Mouse (Mus musculus) intestine, postnatal 0 days (tissue): ENCODE data around the gene Mrps35. TPM values are rescaled to one million over a fixed set of nuclear protein-coding genes. Genes with fewer than 3 reads are reported as not detected.

Experiments used
- ATAC-seq: fragments of 200-750 bp; cut with Nextera tagmentation; 2 replicates; pipeline ENCODE4 v1.8.0; 2017; ENCODE audit warnings: mild to moderate bottlenecking, moderate TSS enrichment, moderate library complexity
- H3K27ac ChIP-seq: fragments of 300-500 bp; sonication (generic); 2 replicates; pipeline ENCODE4 v1.5.1; 2014; ENCODE audit warnings: mild to moderate bottlenecking, low read depth, low read length, moderate library complexity
- H3K27me3 ChIP-seq: fragments of 300-500 bp; sonication (generic); replicated peaks from 2 replicates; pipeline ENCODE4 v1.6.1; 2014; ENCODE audit warnings: low read length, mixed read lengths; ENCODE audit not compliant: control insufficient read depth, insufficient read depth
- H3K36me3 ChIP-seq: fragments of 300-500 bp; sonication (generic); 2 replicates; pipeline ENCODE4 v1.6.1; 2014; ENCODE audit warnings: mild to moderate bottlenecking, moderate library complexity; ENCODE audit not compliant: control insufficient read depth, insufficient read depth
- H3K4me1 ChIP-seq: fragments of 300-500 bp; sonication (generic); replicated peaks from 2 replicates; pipeline ENCODE4 v1.6.1; 2014; ENCODE audit warnings: antibody characterized with exemption, low read length, mixed read lengths; ENCODE audit not compliant: control insufficient read depth, insufficient read depth
- H3K4me2 ChIP-seq: fragments of 300-500 bp; sonication (generic); replicated peaks from 2 replicates; pipeline ENCODE4 v1.6.1; 2014; ENCODE audit warnings: low read depth, mild to moderate bottlenecking, moderate library complexity
- H3K4me3 ChIP-seq: fragments of 300-500 bp; sonication (generic); 2 replicates; pipeline ENCODE4 v1.5.1; 2014; ENCODE audit warnings: low read depth, low read length
- H3K9ac ChIP-seq: fragments of 300-500 bp; sonication (generic); 2 replicates; pipeline ENCODE4 v1.6.1; 2014; ENCODE audit warnings: mild to moderate bottlenecking, low read depth, low read length
- H3K9me3 ChIP-seq: fragments of 300-500 bp; sonication (generic); 2 replicates; pipeline ENCODE4 v1.6.1; 2016; ENCODE audit warnings: mixed run types; ENCODE audit not compliant: control insufficient read depth
- CTCF ChIP-seq: sonication (generic); IDR thresholded peaks from 2 replicates; pipeline ENCODE4 v1.5.1; 2016; ENCODE audit warnings: low read depth, mild to moderate bottlenecking, control low read depth, antibody characterized with exemption, moderate library complexity
- WGBS: fragments of 180-500 bp; shearing (Covaris S2); extraction: QIAGEN DNeasy Blood & Tissue Kit; methylation state at CpG from one replicate; pipeline ENCODE4 v1.1.7; 2014; 5-methylcytosine and 5-hydroxymethylcytosine counted together
- polyA plus RNA-seq: library from polyadenylated mRNA; unstranded; fragments of >200 nt; fragmentation: Nextera tagmentation; extraction: Ambion mirVana; gene quantifications from 2 replicates; pipeline ENCODE4 v1.2.1, GENCODE M21; 2015

Mrps35 gene
- polyA plus RNA-seq, 1 experiment from 2014 or later: 97.3 TPM

- no peak for ATAC-seq
- Histone ChIP-seq H3K9ac (no peak overlapping the region), H3K4me2 (no peak overlapping the region), H3K9me3 (no peaks in the 10 kb centered on the region), H3K27ac (no peak overlapping the region), H3K27me3 (no peaks in the 10 kb centered on the region), H3K4me1 (no peaks in the 10 kb centered on the region), H3K4me3 (no peak overlapping the region), H3K36me3 (peaks cover 56% of the 10 kb centered on the region)
- TF ChIP-seq CTCF: no peak
Measured at GRCm38 (mm10) chr6:147023568-147023967, 19.0 kb upstream of the Mrps35 start.

GRCm38 (mm10) chr6:147024761-147025160 lies 17.8 kb upstream of the Mrps35 start:
- no peak for TF ChIP-seq CTCF
- Histone ChIP-seq H3K27ac (no peak overlapping the region), H3K36me3 (peaks cover 50% of the 10 kb centered on the region), H3K27me3 (no peaks in the 10 kb centered on the region), H3K4me1 (no peaks in the 10 kb centered on the region), H3K4me3 (no peak overlapping the region), H3K9ac (no peak overlapping the region), H3K4me2 (no peak overlapping the region), H3K9me3 (no peaks in the 10 kb centered on the region)
- ATAC-seq: no peak
- WGBS: 45% methylated on average over 3 of the region's 3 CpGs

- no peaks in the 10 kb centered on the region for H3K9me3 ChIP-seq
- 95% methylated on average over 2 of the region's 2 CpGs for WGBS
- TF ChIP-seq CTCF: no peak
- H3K27ac ChIP-seq: no peak overlapping the region
- no peaks in the 10 kb centered on the region for H3K27me3 ChIP-seq
- H3K9ac ChIP-seq: no peak overlapping the region
- no peak overlapping the region for H3K4me2 ChIP-seq
- no peak for ATAC-seq
- H3K4me1 ChIP-seq: no peaks in the 10 kb centered on the region
- peaks cover 55% of the 10 kb centered on the region for H3K36me3 ChIP-seq
- H3K4me3 ChIP-seq: no peak overlapping the region
Measured at GRCm38 (mm10) chr6:147028396-147028795, 14.2 kb upstream of the Mrps35 start.

- H3K27ac ChIP-seq: no peak overlapping the region
- no peak overlapping the region for H3K4me3 ChIP-seq
- no peak for ATAC-seq
- no peak overlapping the region for H3K9ac ChIP-seq
- H3K4me1 ChIP-seq: no peaks in the 10 kb centered on the region
- no peak for TF ChIP-seq CTCF
- peaks cover 49% of the 10 kb centered on the region for H3K36me3 ChIP-seq
- no peaks in the 10 kb centered on the region for H3K27me3 ChIP-seq
- H3K4me2 ChIP-seq: no peak overlapping the region
- no peaks in the 10 kb centered on the region for H3K9me3 ChIP-seq
- WGBS: 90% methylated on average over 9 of the region's 9 CpGs
Measured at GRCm38 (mm10) chr6:147029591-147029990, 13.0 kb upstream of the Mrps35 start.

- Histone ChIP-seq H3K4me3 (no peak overlapping the region), H3K9ac (no peak overlapping the region), H3K36me3 (peaks cover 48% of the 10 kb centered on the region), H3K4me1 (no peaks in the 10 kb centered on the region), H3K4me2 (no peak overlapping the region), H3K9me3 (no peaks in the 10 kb centered on the region), H3K27me3 (no peaks in the 10 kb centered on the region), H3K27ac (no peak overlapping the region)
- ATAC-seq: no peak
- WGBS: 88% methylated on average over 15 of the region's 15 CpGs
- no peak for TF ChIP-seq CTCF
Measured at GRCm38 (mm10) chr6:147030096-147030885, 12.3 kb upstream of the Mrps35 start.

GRCm38 (mm10) chr6:147032303-147032925 lies 10.2 kb upstream of the Mrps35 start, which contains the start of gene Rep15:
Rep15 (plus strand) TSS chr6:147032584.
- Histone ChIP-seq H3K27ac (no peak within 1 kb of the TSS), H3K4me2 (no peak within 1 kb of the TSS; the same call in 1 of the 2 replicates), H3K27me3 (no peaks in the 10 kb centered on the region), H3K36me3 (peaks cover 38% of the 10 kb centered on the region), H3K4me3 (no peak within 1 kb of the TSS), H3K9ac (no peak within 1 kb of the TSS), H3K9me3 (no peaks in the 10 kb centered on the region), H3K4me1 (no peaks in the 10 kb centered on the region)
- ATAC-seq: no peak
- 62% methylated on average over 13 of the region's 13 CpGs for WGBS
- no peak for TF ChIP-seq CTCF
